Mouse (Mus musculus): ENCODE results near the gene Uchl5. TPM values are rescaled to one million over a fixed set of nuclear protein-coding genes. Genes with fewer than 3 reads are reported as not detected.

The Uchl5 gene
- polyA plus RNA-seq, 1 experiment = 3.9 TPM

DNA sequence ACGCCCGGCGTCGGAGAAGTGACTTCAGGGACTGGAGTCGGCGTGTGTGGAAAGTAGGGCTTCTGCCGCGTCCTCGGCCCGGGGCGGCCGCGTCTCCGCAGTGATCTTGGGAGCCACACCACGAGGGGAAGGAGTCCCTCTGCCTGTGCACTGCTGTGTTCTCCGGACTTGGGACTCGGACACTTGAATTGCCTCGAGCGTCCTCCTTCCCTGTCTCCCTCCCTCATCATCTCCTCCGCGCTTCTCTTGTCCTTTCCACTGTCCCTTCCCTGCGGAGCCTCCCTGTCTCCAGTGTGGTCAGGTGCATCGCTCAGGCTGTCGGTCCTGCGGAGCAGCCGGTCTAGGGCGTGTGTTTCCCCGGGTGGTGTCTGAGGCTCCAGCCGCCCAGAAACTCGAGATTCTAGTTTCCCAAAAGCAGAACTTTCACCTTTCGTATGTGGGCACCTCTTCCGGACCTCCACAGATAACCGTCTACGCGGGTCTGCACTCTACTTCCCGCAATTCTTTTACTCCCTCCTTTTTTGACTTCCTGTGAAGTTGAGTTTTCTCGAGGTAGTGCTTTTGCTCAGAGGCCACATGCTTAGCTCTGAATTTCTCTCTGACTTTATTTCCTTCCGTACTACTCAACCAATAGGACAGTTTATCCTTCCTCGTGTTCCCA, 616 bp downstream of the Uchl5 start:
- peak; percentile 21 for DNase-seq (ENCODE audit: low read depth, low spot score)
- under 1% methylated on average over 39 of the region's 39 CpGs for WGBS

DNA sequence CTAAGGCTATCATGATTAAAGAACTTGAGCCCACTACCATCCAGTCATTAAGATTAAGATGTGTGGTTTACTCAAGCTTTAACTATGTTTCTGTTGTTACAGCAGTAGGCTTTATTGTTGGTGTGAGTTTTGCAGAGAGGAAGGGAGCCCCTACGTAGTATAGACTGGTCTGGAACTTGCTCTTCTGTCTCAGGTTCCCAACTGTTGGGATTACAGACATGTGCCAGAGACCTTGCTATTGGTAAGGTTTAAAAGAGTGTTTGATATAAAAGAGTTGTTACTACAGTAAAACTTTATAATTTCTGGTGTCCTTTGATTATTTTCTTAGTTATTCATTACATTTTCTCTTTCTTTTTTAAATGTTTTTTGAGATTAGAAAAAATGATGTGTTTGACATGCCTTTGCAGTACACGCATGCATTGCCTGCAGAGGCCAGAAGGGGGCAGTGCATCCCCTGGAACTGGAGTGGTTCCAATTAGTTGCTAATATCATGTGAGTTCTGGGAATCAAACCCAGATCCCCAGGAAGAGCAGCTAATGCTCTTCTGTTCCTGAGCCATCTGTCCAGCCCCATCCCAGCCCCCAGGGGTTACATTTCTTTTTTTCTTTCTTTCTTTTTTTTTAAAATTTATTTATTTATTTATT, 11.6 kb downstream of the Uchl5 start:
- no peak for DNase-seq (ENCODE audit: low read depth, low spot score)
- 82% methylated on average over 2 of the region's 2 CpGs for WGBS

DNA sequence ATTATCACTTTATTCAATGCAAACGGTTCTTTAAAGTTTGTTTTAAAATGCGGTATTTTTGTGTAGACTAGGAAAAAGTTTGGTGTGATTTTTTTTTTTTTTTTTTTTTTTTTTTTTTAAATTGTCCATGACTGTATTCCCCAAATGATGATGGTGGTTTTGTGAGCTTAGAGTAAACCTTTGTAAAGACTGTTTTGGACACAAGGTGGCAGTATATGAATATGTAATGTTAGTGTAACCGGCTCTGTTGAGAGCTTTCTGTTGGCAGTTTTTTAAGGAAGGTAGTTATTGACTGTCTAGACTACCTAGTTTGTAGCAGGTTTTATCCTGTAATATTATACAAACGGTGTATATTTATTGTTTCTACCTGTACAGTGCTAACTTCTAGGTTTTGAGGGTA, 26.5 kb downstream of the Uchl5 start:
- DNase-seq (ENCODE audit: low read depth, low spot score) = peak; percentile 65
- 26% methylated on average over 4 of the region's 4 CpGs for WGBS

DNA sequence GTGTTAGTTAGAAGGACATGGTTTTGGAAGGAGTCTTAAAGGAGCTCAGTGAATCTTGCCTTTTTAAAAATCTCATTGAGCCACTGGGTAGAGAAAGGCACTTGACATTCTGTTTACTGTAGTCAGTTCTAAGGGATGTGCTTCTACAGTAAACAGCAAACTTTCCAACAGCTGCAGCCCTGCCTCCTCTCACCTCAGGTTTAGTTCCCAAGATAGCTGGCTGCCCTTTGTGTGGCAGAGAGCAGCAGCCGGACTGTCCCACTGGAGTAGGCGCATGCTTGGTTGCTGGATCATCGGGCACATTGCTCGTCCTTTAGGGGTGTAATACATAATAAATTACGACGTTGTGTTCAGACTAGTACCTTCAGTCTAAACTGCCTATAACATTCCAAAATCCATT, 32.0 kb downstream of the Uchl5 start:
- WGBS = 85% methylated on average over 6 of the region's 6 CpGs
- DNase-seq (ENCODE audit: low read depth, low spot score) = no peak

DNA sequence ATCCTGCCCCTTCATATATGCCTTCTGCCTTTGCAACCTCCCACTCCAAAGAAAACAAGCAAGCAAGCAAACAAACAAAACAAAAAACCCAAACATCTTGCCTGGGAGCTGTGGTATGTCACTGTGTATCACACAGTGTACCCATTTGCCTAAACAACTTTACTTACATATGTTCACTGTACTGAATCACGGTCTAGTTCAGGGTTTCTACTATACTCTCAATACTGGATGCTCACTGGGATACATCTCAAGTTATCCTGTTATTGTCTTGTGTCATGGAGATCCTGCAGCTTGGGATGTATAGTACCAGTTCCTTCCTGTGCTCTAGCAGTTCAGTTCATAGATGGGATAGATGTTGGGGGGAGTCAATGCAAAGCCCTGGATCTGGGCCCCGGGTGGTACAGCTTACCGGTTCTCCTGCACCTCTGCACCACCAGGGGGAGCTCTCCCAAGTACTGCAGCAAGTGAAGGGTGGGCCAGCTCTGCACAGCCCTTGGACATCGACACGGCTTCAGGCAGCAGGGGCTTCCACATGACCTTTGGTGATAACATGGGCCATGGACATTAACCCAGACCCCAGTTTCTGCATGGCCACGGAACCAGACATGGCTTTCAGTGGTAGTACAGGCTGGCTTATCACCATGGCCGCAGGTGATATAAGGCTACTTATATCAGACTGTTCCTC, 36.7 kb downstream of the Uchl5 start:
- no peak for DNase-seq (ENCODE audit: low read depth, low spot score)
- WGBS = 38% methylated on average over 7 of the region's 7 CpGs

DNA sequence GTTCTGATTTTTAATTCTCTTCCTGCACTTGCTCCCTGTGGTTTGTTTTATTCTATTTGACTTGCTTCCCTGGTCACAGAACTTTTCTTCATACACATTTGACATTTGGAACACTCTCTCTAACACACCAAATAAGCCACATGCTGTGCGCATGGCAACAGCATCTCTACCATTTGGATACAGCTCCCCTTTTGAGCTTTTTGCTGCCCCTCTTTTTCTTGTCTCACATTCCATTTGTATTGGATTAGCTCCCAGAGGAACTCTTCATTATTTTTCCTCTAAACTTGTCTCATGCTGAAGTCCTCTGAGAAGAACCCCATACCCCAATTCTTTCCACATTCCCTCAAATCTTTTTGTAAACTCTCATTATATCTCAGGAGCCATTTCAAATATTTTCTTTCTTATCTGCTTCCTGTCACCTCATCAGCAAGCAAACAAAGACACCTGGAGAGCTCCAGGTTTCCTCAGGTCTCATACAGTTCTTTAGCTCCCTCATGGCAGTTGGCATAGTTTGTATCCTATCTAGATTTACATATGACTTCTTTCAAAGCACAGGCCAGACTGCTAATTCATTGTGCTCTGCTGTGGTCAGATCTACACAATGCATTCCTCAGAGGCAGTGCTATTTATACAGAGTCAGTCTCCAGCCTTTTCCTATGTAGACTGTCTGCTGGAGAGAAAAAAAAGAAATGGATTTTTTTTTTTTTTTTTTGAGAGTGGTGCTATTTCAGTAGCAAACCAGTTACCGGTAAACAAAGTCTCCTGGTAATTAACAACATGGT, 43.2 kb downstream of the Uchl5 start:
- 83% methylated on average over 2 of the region's 2 CpGs for WGBS
- no peak for DNase-seq (ENCODE audit: low read depth, low spot score)

DNA sequence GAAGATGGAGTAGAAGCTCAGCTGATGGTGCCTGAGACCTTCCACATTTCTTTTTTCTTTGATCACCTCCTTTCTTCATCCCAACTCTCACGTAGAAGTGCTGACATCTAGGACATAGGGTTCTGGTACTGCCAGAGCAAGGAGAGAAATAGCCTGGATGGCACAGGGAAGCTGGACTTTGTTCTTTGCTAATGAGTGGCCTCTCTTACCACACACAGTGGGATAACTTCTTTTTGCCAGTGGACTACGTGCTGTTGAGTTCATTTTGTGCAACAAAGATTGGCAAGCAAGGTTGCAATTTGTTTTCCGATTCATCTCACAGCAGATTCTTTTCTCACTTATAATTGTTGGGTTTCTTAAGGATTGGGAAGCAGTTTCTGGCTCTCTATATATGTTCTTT, 45.6 kb downstream of the Uchl5 start:
- WGBS = 79% methylated on average over 3 of the region's 3 CpGs
- no peak for DNase-seq (ENCODE audit: low read depth, low spot score)

DNA sequence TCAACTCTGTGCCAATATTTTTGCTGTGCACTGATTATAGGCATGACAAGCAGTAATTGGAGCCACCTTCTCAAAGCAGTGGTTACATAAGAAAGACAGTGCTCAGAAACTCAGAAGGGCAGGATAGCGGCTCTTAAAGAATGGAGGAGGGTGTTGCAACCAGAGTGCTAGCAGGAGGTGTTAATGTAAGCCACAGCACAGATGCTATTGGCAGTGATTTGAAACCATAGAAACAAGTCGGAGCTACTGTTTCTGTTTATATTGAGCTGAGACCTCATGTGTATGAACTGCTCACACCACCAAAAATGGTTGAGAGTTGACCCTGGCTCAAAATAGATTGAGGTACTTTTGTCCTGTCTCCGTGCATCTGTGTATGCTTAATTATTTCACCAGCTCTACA, 53.6 kb downstream of the Uchl5 start:
- no peak for DNase-seq (ENCODE audit: low read depth, low spot score)
- WGBS = 66% methylated on average over 3 of the region's 3 CpGs

DNA sequence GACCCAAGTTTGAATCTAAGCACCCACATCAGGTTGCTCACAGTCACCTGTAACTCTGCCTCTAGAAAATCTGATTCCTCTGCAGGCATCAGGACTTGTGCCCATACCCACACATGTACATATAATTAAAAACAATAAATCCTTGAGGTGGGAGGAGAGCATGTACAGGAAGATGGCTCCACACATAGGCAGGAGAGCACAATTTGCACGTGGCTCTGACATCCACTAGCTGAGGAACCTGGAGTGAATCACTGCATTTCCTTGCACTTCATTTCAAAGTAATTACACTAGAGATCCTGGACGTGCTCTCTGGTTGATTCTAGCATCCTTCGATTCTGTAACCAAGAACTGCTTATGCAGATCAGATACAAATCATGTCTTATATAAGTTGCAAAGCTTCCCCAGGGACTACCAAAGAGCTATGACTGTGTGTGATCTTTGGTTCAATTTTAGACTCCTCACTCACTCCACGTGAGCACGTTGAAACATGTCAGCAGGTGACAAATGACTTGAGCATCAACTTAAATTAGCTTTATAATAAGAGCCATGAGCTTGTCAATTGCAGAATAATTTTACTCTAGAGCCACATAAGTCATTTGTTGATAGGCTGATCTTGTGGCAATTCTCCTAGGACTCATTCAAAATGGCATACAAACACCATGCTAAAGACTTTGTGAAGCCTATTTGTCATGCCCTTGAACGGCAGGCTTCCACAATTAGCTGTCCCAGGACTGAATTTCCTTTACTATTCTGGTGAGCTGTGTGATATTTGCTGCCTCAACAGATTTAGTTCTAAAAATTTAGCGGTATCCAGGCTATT, 59.5 kb downstream of the Uchl5 start:
- no peak for DNase-seq (ENCODE audit: low read depth, low spot score)
- WGBS = 71% methylated on average over 7 of the region's 7 CpGs

DNA sequence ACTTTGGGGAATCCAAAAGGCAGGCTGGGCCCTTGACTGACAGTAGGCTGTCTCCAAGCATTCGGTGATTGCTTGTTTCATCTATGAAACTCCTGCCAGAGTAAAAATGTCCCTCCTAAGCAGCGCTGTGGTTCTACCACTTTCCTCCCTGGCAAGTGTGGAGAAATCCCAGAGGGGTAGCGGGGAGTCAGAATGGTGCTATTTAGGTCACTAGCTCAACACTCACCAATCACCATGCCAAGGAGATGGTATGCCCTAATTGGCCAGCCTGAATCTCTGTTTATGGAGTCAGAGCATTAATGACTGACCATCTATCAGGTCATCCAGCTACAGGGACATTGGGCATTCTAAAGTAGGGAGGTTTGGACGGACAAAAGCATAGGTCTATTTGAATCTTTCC, 60.6 kb downstream of the Uchl5 start:
- 82% methylated on average over 4 of the region's 4 CpGs for WGBS
- DNase-seq (ENCODE audit: low read depth, low spot score) = no peak

DNA sequence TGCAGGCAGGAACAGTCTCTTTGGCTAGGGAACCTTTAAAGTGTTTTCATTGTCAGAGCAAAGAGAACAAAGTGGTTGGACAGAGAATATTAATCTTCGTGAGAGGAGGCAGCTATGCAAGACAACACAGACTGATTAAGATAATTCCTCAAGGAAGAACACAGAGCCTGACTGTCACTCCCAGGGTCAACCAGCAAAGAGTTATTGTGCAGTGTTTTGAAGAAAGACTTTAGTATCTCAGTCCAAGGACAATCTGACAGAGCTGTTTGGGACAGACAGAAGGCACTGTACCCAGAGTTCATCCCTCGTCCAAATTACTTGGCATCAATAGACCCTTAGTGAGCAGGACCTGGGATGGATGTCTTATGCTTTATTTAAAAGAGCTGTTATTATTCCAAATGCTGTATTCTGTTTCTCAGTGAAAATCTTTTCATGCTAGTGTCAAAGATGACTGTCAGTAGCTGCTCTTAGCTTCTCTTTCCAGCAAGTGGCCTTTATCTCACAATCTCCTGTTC, 61.9 kb downstream of the Uchl5 start:
- 58% methylated on average over 2 of the region's 2 CpGs for WGBS
- DNase-seq (ENCODE audit: low read depth, low spot score) = no peak

DNA sequence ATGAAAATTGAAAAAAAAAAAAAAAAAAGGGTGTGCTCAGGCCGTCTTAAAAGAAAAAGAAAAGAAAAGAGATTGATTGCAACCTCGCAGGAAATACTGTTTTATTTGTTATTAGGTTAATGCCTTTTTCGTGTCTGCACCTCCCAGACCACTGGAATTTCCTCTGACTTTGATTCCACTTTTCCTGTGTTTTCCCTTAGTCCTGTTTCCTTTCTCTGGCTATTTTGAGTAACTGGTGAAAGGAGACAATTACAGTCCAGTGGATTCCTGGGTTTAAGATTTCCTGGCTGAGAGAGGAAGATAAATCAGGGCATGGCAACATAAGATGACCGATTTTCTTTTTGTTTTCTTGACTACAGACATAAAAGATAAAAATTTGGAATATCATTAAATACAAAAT, 75.3 kb downstream of the Uchl5 start:
- WGBS = 67% methylated on average over 4 of the region's 4 CpGs
- DNase-seq (ENCODE audit: low read depth, low spot score) = no peak

DNA sequence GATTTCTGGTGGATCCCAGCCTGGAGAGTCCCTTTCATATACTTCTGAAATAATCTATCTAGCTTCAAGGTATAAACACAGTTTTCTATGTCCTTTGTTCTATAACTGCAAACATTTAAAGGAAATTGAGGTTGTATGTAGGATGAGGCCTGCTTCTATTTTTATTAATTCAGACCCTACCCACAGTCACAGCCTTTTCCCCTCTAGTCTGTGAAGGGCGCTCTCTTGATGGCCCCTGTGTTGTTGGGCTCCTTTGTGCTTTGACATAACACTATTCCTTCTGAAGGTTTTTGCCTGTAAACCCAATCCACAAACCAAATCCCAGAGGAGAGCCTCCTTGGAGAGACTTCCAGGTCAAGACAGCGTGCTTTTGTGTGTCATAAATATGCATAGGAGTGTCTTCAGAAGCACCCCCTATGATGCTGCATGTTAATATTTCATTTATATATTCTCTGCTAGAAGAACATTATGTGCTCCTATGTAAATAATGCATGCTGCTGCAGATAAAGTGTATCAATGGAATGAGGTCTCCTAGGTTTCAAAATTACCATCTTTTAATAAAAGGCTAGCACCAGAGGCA, 75.8 kb downstream of the Uchl5 start:
- 85% methylated on average over 2 of the region's 2 CpGs for WGBS
- no peak for DNase-seq (ENCODE audit: low read depth, low spot score)

DNA sequence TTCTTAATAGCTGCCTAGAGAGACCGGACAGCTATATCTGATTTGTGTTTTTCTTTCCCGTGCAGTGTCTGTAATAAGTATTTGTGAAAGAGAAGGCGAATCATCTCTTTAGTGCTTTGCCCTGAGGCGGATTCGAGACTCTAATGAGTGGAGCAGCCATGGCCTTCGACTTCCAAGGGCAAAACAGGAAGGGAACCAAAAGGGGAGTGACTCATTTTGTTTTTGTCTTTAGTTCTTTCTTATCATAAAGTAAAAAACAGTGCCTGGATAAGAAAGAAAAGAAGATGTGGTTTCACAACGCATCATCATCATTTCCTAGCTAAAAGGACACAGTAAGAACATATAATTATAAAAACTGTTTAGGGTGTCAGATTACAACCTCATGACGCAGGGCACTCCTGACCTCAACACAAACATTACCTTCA, 76.6 kb downstream of the Uchl5 start:
- DNase-seq (ENCODE audit: low read depth, low spot score) = no peak
- WGBS = 77% methylated on average over 8 of the region's 8 CpGs

DNA sequence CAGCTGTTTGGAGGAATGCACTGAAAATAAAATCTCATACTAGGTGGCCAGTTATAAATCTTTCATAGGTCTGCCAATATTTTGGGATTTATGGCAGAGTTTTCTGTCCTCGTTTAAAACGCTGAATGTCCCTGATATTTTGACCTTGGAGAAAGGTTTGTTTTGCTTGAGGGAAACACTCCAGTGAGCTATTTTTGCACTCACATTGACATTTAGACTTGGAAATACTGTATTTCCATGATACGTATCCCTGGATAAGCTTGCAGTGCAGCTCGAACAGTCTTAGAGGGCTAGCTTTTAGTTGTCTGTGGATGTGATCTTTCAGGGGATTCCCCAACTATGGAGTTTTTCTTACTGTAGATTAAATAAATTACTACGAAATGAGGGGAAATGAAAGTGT, 78.6 kb downstream of the Uchl5 start:
- WGBS = 71% methylated on average over 5 of the region's 5 CpGs
- DNase-seq (ENCODE audit: low read depth, low spot score) = no peak

All from large intestine, adult 2 months (tissue).